Mouse (Mus musculus): ENCODE results near the gene Rtl1. TPM values are rescaled to one million over a fixed set of nuclear protein-coding genes. Genes with fewer than 3 reads are reported as not detected.

The Rtl1 gene
- polyA plus RNA-seq, 1 experiment from 2014 or later = 0.54 TPM

DNA sequence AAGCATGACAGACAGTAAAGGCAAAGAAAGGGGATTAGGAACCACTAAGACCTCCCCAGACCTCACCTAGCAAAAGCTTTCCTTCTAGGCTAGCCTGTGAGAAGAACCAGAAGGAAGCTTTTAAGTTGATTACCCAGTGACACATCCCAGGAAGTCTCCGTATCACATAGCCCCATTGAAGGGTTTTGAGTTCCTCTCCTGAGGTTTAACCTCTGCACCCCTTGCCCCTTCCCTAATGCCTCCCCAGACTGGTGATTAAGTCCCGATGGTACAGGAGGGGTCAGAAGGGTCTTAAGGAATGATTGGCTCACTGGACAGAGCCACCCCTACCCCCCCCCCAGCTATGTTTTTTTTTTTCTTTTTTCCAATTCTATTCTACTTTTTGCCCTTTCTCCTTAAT, 53.0 kb downstream of the Rtl1 start:
- Histone ChIP-seq H3K4me2 (ENCODE audit: low read length) (no peak overlapping the region), H3K36me3 (ENCODE audit: control insufficient read depth, insufficient read depth, low read length) (peaks cover 40% of the 10 kb centered on the region), H3K4me1 (ENCODE audit: control insufficient read depth in 2 of 2, insufficient read depth in 2 of 2, low read length in 2 of 2) (no peaks in the 10 kb centered on the region), H3K9ac (ENCODE audit: low read length) (no peak overlapping the region), H3K27me3 (ENCODE audit: control insufficient read depth, insufficient read depth, low read length) (no peaks in the 10 kb centered on the region), H3K27ac (replicated peaks in 1 of 2; ENCODE audit: control insufficient read depth in 1 of 2, insufficient read depth in 1 of 2, low read depth in 2 of 2, low read length in 2 of 2) (no peak overlapping the region), H3K9me3 (ENCODE audit: control insufficient read depth, low read length) (peaks cover 9% of the 10 kb centered on the region), H3K4me3 (ENCODE audit: control insufficient read depth in 1 of 2, insufficient read depth in 1 of 2, low read depth in 1 of 2, low read length in 2 of 2) (no peak overlapping the region)
- ATAC-seq (ENCODE audit: insufficient number of reproducible peaks, insufficient read depth, low FRiP score, low read depth) = no peak
- 38% methylated on average over 2 of the region's 2 CpGs for WGBS

GRCm38 (mm10) chr12:109545875-109546732, 54.0 kb downstream of the Rtl1 start:
- Histone ChIP-seq H3K9ac (ENCODE audit: low read length) (no peak overlapping the region), H3K27ac (replicated peaks in 1 of 2; ENCODE audit: control insufficient read depth in 1 of 2, insufficient read depth in 1 of 2, low read depth in 2 of 2, low read length in 2 of 2) (no peak overlapping the region), H3K4me3 (ENCODE audit: control insufficient read depth in 1 of 2, insufficient read depth in 1 of 2, low read depth in 1 of 2, low read length in 2 of 2) (no peak overlapping the region), H3K27me3 (ENCODE audit: control insufficient read depth, insufficient read depth, low read length) (no peaks in the 10 kb centered on the region), H3K4me2 (ENCODE audit: low read length) (no peak overlapping the region), H3K9me3 (ENCODE audit: control insufficient read depth, low read length) (peaks cover 18% of the 10 kb centered on the region), H3K4me1 (ENCODE audit: control insufficient read depth in 2 of 2, insufficient read depth in 2 of 2, low read length in 2 of 2) (no peaks in the 10 kb centered on the region), H3K36me3 (ENCODE audit: control insufficient read depth, insufficient read depth, low read length) (peaks cover 38% of the 10 kb centered on the region)
- ATAC-seq (ENCODE audit: insufficient number of reproducible peaks, insufficient read depth, low FRiP score, low read depth) = no peak
- WGBS = 60% methylated on average over 30 of the region's 30 CpGs

DNA sequence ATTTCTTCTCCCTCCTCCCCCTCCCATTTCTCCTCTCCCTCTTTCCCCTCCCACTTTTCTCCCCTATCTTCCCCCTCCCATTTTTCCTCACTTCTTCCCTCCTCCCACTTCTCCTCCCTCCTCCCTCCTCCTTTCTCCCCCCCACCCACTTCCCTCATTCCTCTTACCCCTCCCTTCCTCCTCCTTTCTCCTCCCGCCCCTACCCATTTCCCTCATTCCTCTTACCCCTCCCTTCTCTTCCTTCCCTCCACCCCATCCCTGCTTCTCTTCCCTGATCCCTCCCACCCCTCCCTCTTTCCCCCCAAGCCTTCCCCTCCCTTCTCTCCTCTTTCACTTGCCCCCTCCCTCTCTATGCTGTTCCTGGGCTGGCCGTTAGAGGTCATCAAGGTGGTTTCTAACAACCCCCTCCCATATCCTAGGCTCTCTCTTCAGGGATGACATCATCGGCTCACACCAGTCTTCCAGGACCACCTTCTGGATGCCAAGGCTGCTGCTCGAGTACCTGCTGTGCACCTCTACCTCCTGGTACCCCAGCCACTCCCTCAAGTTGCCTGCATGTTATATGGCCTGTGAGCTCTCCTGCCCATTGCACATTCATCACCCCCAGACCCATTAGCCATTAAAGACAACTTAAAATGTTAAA, 56.7 kb downstream of the Rtl1 start:
- no peak overlapping the region for H3K4me2 ChIP-seq (ENCODE audit: low read length)
- H3K4me3 ChIP-seq (ENCODE audit: control insufficient read depth in 1 of 2, insufficient read depth in 1 of 2, low read depth in 1 of 2, low read length in 2 of 2) = no peak overlapping the region
- H3K27ac ChIP-seq (replicated peaks in 1 of 2; ENCODE audit: control insufficient read depth in 1 of 2, insufficient read depth in 1 of 2, low read depth in 2 of 2, low read length in 2 of 2) = no peak overlapping the region
- peaks cover 23% of the 10 kb centered on the region; the same call in 1 of the 2 replicates for H3K36me3 ChIP-seq (ENCODE audit: control insufficient read depth, insufficient read depth, low read length)
- H3K9ac ChIP-seq (ENCODE audit: low read length) = no peak overlapping the region
- ATAC-seq (ENCODE audit: insufficient number of reproducible peaks, insufficient read depth, low FRiP score, low read depth) = no peak
- no peaks in the 10 kb centered on the region for H3K4me1 ChIP-seq (ENCODE audit: control insufficient read depth in 2 of 2, insufficient read depth in 2 of 2, low read length in 2 of 2)
- H3K27me3 ChIP-seq (ENCODE audit: control insufficient read depth, insufficient read depth, low read length) = no peaks in the 10 kb centered on the region
- 68% methylated on average over 4 of the region's 4 CpGs for WGBS
- peaks cover 39% of the 10 kb centered on the region for H3K9me3 ChIP-seq (ENCODE audit: control insufficient read depth, low read length)

- no peak overlapping the region for H3K27ac ChIP-seq (replicated peaks in 1 of 2; ENCODE audit: control insufficient read depth in 1 of 2, insufficient read depth in 1 of 2, low read depth in 2 of 2, low read length in 2 of 2)
- H3K9me3 ChIP-seq (ENCODE audit: control insufficient read depth, low read length) = peaks cover 46% of the 10 kb centered on the region
- no peak overlapping the region for H3K9ac ChIP-seq (ENCODE audit: low read length)
- peak overlapping the region; percentile 67 for H3K4me2 ChIP-seq (ENCODE audit: low read length)
- ATAC-seq (ENCODE audit: insufficient number of reproducible peaks, insufficient read depth, low FRiP score, low read depth) = peak; percentile 26; the same call in 1 of the 2 replicates
- H3K4me3 ChIP-seq (ENCODE audit: control insufficient read depth in 1 of 2, insufficient read depth in 1 of 2, low read depth in 1 of 2, low read length in 2 of 2) = peak overlapping the region; percentile 47 to 49
- H3K27me3 ChIP-seq (ENCODE audit: control insufficient read depth, insufficient read depth, low read length) = no peaks in the 10 kb centered on the region
- H3K36me3 ChIP-seq (ENCODE audit: control insufficient read depth, insufficient read depth, low read length) = peaks cover 21% of the 10 kb centered on the region; the same call in 1 of the 2 replicates
- 34% methylated on average over 17 of the region's 17 CpGs for WGBS
- H3K4me1 ChIP-seq (ENCODE audit: control insufficient read depth in 2 of 2, insufficient read depth in 2 of 2, low read length in 2 of 2) = no peaks in the 10 kb centered on the region
Observed at GRCm38 (mm10) chr12:109542635-109543249, 57.4 kb downstream of the Rtl1 start.

- peaks cover 48% of the 10 kb centered on the region for H3K9me3 ChIP-seq (ENCODE audit: control insufficient read depth, low read length)
- no peaks in the 10 kb centered on the region for H3K27me3 ChIP-seq (ENCODE audit: control insufficient read depth, insufficient read depth, low read length)
- peak overlapping the region; percentile 47 to 49 for H3K4me3 ChIP-seq (ENCODE audit: control insufficient read depth in 1 of 2, insufficient read depth in 1 of 2, low read depth in 1 of 2, low read length in 2 of 2)
- H3K27ac ChIP-seq (replicated peaks in 1 of 2; ENCODE audit: control insufficient read depth in 1 of 2, insufficient read depth in 1 of 2, low read depth in 2 of 2, low read length in 2 of 2) = no peak overlapping the region
- 0 out of 4 replicates have a peak, but pooled peaks cover 0 to under 1% of the 10 kb centered on the region in 2 experiments for H3K4me1 ChIP-seq (ENCODE audit: control insufficient read depth in 2 of 2, insufficient read depth in 2 of 2, low read length in 2 of 2)
- H3K4me2 ChIP-seq (ENCODE audit: low read length) = peak overlapping the region; percentile 67
- peak overlapping the region; percentile 74 for H3K9ac ChIP-seq (ENCODE audit: low read length)
- no peak for ATAC-seq (ENCODE audit: insufficient number of reproducible peaks, insufficient read depth, low FRiP score, low read depth)
- peaks cover 15% of the 10 kb centered on the region; the same call in 1 of the 2 replicates for H3K36me3 ChIP-seq (ENCODE audit: control insufficient read depth, insufficient read depth, low read length)
- WGBS = 46% methylated on average over 14 of the region's 14 CpGs
Observed at GRCm38 (mm10) chr12:109542011-109542410, 58.1 kb downstream of the Rtl1 start.

DNA sequence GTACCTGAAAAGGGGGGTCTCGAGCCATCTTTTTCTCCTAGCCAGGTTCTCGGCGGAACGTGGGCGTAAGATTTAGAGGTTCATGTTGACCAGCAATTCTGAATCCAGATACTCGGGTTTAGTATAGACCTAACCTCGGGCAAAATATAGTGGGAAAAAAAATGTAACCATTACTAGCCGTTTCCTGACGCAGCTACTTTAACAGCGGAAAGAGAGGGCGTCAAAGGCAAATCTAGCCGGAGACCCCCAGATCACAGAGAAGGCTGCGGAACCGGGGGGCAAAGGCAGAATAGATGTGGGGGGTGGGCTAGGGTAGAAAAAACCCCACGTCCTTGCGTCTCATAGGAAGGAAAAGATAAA, 58.6 kb downstream of the Rtl1 start:
- ATAC-seq (ENCODE audit: insufficient number of reproducible peaks, insufficient read depth, low FRiP score, low read depth) = no peak
- H3K27ac ChIP-seq (replicated peaks in 1 of 2; ENCODE audit: control insufficient read depth in 1 of 2, insufficient read depth in 1 of 2, low read depth in 2 of 2, low read length in 2 of 2) = peak overlapping the region; percentile 40 to 61; a peak in 2 of 4 replicates
- H3K4me3 ChIP-seq (ENCODE audit: control insufficient read depth in 1 of 2, insufficient read depth in 1 of 2, low read depth in 1 of 2, low read length in 2 of 2) = peak overlapping the region; percentile 47 to 49
- WGBS = 50% methylated on average over 16 of the region's 16 CpGs
- H3K4me1 ChIP-seq (ENCODE audit: control insufficient read depth in 2 of 2, insufficient read depth in 2 of 2, low read length in 2 of 2) = 0 out of 4 replicates have a peak, but pooled peaks cover 0 to 3% of the 10 kb centered on the region in 2 experiments
- H3K4me2 ChIP-seq (ENCODE audit: low read length) = peak overlapping the region; percentile 67
- no peaks in the 10 kb centered on the region for H3K27me3 ChIP-seq (ENCODE audit: control insufficient read depth, insufficient read depth, low read length)
- peak overlapping the region; percentile 74 for H3K9ac ChIP-seq (ENCODE audit: low read length)
- H3K9me3 ChIP-seq (ENCODE audit: control insufficient read depth, low read length) = peaks cover 48% of the 10 kb centered on the region
- H3K36me3 ChIP-seq (ENCODE audit: control insufficient read depth, insufficient read depth, low read length) = peaks cover 10% of the 10 kb centered on the region; the same call in 1 of the 2 replicates

GRCm38 (mm10) chr12:109540739-109541539, 59.2 kb downstream of the Rtl1 start:
- 47% methylated on average over 30 of the region's 30 CpGs for WGBS
- peak overlapping the region; percentile 67 for H3K4me2 ChIP-seq (ENCODE audit: low read length)
- H3K27me3 ChIP-seq (ENCODE audit: control insufficient read depth, insufficient read depth, low read length) = no peaks in the 10 kb centered on the region
- peak; percentile 43; the same call in 1 of the 2 replicates for ATAC-seq (ENCODE audit: insufficient number of reproducible peaks, insufficient read depth, low FRiP score, low read depth)
- H3K27ac ChIP-seq (replicated peaks in 1 of 2; ENCODE audit: control insufficient read depth in 1 of 2, insufficient read depth in 1 of 2, low read depth in 2 of 2, low read length in 2 of 2) = peak overlapping the region; percentile 61 to 70; a peak in 3 of 4 replicates
- peak overlapping the region; percentile 74 for H3K9ac ChIP-seq (ENCODE audit: low read length)
- peaks cover 5% of the 10 kb centered on the region; the same call in 1 of the 2 replicates for H3K36me3 ChIP-seq (ENCODE audit: control insufficient read depth, insufficient read depth, low read length)
- H3K9me3 ChIP-seq (ENCODE audit: control insufficient read depth, low read length) = peaks cover 48% of the 10 kb centered on the region
- peak overlapping the region; percentile 47 to 49 for H3K4me3 ChIP-seq (ENCODE audit: control insufficient read depth in 1 of 2, insufficient read depth in 1 of 2, low read depth in 1 of 2, low read length in 2 of 2)
- 0 out of 4 replicates have a peak, but pooled peaks cover 0 to 3% of the 10 kb centered on the region in 2 experiments for H3K4me1 ChIP-seq (ENCODE audit: control insufficient read depth in 2 of 2, insufficient read depth in 2 of 2, low read length in 2 of 2)
